Mouse (Mus musculus): ENCODE results near the gene Vwa3b.

Gene Vwa3b

DNA sequence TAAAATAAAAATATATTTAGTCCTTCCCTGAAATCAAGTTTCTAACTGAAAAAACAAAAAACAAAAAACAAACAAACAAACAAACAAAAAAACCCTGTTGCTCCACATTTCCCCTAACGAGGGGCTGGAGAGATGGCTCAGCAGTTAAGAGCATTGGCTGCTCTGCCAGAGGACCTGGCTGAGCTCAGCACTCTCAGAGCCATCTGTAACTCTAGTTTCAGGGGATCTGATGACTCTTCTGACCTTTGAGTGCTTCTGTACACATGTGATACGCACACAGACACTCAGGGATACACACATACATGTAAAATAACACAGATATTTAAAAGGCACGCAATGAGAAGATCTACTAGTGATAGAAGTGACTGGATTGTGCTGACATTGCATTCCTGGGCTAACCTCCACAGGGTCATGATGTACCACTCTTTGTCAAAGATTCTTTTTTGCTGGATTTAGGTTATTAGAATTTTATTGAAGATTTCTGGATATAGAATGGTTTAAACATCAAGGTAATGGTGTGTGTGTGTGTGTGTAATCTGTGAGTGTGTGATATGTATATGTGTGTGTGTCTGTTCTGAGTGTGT lies 14.7 kb upstream of the Vwa3b start:
- no peak for DNase-seq (ENCODE audit: low read depth, low spot score)

DNA sequence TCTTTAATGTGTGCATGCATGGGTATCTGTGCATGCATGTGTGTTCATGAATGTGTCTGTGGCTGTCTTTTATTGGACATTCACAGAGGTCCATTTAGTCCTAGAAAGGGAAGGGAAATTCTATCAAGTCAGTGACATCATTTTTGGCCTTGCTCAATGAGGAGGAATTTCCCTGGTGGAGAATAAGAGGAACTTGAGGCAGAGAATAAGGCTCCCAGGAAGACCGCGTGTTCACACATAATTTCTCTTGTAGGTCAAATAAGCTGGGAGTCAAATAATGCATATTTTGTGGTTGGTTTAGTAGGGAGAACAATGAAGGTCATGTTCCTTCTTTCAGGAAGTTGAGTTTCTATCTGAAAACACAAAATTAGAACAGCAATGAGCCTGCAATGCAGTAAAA lies 13.4 kb upstream of the Vwa3b start:
- DNase-seq (ENCODE audit: low read depth, low spot score), result no peak

DNA sequence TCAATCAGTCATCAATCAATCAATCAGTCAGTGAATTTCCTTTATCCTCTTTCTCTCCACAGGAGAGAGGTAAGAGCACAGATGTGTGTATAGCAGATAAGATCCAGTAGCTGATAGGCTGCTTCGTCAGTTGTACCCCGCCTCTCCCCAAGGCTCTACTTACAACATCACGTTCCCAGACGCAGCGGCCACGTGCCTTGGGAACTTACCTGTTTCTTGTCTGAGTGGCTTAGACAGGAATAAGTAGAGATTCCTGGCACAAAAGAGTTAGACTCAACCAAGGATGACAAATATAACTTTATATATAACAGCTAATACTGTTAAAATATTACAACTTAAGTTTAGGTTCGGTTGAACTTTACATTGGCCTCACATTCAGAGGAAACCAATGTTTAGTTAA lies 12.7 kb upstream of the Vwa3b start:
- no peak for DNase-seq (ENCODE audit: low read depth, low spot score)

DNA sequence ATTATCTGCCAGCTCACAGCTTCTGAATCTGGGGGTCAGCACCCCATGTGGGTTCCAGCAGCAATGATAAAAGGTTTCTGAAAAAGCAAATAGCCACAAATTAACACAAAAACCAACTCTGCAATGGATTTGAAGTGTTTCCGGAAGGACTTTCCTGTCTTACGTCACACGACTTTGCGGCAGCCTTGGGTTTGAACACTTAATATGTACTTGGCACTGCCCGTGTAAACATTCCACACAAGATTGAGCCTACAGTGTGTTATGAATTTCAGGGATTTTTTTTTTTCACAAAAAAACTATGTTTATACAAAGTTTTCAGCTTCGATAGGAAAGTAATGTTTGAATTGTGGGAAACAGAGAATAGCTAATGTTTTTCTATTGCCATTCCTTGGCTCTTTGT lies 7.4 kb upstream of the Vwa3b start:
- DNase-seq (ENCODE audit: low read depth, low spot score), result no peak

DNA sequence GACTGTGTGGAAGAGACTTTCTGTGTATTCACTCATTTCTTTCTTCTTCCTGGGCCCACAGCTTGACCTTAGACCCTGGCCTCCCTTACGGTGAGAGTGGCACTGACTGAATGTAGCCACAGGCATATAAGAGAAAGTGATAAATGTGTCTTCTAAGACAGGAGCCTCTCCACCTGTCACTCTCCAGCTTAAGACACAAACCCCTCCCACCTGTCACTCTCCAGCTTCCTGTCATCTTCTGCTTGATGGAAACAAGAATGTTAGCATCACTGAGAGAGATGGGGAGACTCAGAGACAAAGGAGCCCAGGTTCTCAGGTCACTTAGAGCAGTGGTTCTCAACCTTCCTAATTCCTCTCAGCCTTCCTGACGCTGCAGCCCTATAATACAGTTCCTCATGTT lies 3.7 kb upstream of the Vwa3b start:
- DNase-seq (ENCODE audit: low read depth, low spot score), result no peak

DNA sequence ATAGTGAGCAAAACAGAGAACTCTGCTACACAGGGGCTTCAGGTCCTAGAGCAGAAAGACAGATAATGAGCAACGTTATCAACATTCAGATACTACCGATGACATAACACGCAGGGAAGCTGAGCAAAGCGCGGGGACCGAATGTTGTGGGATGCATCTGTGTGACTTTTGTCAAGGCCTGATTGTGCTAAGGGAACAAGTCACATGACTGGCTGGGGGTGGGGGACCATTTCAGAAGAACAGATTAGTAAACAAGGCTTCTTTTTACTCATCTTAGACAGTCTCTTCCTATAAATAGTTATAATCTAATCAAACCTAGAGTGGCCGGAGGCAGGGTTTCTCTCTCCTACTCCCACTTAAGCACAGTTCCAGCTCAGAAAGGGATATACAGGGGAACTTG lies 1.7 kb upstream of the Vwa3b start:
- no peak for DNase-seq (ENCODE audit: low read depth, low spot score)

DNA sequence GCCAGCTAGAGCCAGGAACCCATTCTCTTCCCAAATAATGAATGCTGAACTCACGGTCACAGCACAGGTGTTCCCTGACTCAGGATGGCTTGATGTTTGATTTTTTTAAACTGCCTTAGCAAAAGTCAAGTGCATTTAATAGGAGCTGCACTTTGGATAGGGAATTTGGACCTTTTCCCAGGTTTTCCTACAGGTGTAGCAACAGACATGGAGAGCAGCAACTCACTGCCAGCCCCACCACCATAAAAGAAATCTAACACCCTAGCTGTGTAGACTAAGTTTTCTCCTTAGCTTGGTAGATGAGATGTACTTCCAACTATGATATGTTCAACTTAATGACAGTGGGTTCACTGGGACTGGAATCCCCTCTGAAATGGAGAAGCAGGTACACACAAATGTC lies 1.0 kb upstream of the Vwa3b start:
- no peak for DNase-seq (ENCODE audit: low read depth, low spot score)

DNA sequence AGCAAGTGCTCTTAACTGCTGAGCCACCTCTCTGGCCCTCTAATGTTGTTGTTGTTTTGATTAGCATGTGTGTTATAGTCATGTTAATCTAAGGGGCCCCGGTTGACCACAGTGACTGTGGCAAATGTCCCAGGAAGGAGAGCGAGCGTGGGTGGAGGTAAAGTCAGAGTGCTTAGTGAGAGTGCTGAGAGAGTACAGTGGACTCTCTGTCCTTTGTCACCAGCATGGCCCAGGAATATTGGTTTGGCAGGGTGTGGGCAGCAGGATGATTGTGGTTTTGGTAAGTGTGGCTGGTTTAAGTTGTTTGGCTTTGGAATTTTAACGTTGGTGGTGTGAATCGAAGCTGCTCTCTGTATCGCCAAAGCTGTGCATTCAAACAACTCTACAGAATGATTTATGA lies 470 bp downstream of the Vwa3b start:
- no peak for DNase-seq (ENCODE audit: low read depth, low spot score)

DNA sequence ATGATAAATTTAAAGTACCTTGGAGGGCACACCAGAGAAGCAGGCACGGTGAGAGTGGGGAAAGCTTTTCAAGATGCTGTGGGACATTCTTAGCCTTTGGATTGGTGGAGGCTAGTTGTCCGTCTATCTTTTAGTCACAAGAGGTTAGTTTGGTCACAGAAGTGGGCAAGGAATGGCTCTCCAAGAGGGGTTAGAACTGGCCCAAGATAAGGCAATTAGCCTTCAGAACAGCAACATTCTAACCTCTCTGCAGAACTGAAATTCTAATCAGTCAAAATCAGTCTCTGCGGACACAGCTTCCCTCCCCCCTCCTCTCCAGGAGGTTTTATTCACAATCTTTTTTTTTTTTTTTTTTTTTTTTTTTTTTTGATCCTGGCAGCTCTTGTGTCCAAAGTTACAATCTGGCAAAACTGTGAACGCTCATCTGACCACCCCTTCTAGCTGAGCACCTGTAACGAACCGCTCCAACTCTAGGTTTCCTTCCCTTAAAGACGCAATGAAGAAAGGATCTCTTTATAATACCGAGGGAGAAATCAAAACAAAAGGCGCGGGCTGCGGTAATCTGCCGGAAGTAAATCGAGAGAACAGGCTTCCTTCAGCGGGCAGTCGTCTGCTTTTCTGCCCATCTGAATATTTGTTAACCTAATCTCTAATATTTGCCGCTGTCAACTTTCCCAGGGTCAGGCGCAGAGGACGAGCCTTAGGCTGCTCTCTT lies 2.2 kb downstream of the Vwa3b start:
- no peak for DNase-seq (ENCODE audit: low read depth, low spot score)

DNA sequence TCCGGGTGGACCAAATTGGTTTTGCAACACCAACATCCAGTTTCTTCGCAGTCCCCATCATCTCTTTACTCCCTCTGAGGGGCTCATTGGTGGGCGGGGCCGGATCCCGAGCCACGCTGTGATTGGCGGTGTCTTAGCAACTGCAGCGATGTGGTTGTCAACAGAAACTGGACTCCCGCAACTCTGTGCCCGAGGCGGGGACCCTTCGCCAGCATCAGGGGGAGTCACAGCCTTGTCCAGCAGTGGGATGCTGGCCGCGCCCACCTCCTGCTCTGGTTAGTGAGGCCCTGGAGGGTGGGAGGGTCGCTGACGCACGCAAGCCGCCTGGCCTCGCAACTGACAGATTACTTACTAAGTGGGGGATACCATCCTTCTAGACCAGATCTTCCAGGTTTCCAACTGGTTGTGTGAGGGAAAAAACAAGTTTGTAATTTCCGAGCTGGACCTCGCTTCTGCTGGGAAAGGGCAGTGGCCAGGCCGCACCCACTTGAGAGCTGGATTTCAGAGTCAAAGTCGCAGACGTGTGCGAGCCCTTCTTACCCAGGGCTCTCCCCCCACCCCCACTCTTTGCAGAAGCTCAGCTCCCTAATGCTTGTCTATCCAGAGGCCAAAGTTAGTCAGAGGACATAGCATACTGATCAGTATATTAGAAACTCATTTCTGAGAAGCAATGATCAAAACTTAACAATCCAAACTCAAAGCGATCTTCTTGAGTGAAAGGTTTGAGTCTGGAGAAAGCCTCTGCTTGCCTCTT lies 2.9 kb downstream of the Vwa3b start:
- peak; percentile 31 for DNase-seq (ENCODE audit: low read depth, low spot score)

DNA sequence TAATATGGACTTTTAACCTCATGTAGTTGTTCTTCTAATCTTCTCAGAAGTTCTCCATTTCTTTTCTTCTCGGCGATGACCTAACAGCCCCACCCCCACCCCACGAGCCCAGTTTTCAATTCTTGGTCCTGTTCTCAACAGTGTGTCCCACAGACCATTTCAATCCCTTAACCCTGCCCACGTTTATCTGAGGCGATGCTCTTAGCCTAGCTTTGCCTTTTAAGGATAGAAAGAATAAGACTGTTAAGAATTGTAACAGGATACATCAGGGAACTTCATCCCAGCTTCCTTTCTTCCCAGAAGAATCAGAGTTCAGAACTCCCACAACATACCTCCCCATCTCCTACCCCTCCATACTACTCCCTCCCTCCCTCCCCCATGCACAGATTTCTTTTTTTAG lies 3.5 kb downstream of the Vwa3b start:
- DNase-seq (ENCODE audit: low read depth, low spot score), result no peak

DNA sequence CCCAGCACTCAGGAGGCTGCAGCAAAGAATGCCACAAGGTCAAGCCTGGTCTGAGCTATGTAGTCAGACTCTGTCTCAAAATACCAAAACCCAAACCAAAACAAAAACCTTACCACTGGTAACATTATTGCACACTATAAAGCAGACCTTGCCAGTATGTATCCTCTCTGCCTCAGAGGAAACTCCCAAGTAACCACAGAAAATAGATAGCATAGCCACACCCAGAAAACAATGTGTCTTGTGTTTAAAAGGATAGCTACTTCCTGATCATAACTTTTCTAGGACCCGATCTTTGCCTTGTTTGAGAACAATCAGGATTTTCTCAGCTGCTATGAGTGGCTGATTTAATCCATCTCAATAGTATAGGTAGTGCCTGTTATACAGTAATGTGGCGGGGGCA lies 4.3 kb downstream of the Vwa3b start:
- no peak for DNase-seq (ENCODE audit: low read depth, low spot score)

DNA sequence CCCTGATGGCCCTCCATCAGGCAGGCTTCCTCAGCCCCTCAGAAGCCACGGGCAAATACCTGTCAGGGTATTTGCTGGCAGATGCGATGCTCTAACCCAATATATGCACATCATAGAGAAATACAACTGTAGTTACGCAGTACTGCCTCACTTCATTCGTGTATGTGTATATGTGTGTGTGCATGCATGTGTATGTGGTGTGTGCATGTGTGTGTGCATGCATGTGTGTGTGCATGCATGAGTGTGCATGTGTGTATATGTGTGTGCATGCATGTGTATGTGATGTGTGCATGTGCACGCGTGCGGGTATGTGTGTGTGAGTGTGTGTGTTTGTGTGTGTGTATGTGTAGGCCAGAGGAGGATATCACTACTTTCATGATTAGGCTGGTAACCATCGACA lies 9.5 kb downstream of the Vwa3b start:
- no peak for DNase-seq (ENCODE audit: low read depth, low spot score)

DNA sequence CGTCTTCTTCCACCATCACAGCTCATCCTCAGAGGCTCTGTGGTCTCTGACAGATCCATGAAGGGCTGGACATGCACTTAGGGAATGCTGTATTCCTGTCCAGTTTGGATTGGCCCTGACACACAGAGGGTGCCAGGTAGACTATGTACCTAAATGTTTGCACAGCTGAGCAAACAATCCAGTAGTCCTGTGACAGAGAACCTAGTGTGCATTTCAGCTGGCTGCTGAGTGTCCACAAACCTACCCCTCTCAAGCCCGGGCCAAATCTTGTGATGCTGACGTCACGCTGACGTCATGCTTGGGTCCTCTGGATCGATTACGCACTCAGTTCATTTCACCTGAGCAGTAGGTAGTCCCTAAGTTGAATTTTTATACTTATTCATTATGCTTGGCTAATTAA lies 14.7 kb downstream of the Vwa3b start:
- DNase-seq (ENCODE audit: low read depth, low spot score), result no peak

DNA sequence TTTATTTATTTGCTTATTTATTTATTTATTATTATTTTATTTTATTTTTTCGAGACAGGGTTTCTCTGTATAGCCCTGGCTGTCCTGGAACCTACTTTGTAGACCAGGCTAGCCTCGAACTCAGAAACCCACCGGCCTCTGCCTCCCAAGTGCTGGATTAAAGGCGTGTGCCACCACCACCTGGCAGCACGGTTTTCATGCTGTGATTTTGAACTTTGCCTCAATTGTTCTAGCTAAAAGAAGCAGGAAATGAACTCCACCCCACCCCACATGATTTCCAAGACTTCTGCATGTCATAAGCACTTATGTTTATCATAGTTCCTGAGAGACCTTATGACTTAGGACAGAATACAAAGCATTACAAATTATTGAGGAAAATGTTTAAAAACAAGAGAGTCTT lies 15.5 kb downstream of the Vwa3b start:
- no peak for DNase-seq (ENCODE audit: low read depth, low spot score)

DNA sequence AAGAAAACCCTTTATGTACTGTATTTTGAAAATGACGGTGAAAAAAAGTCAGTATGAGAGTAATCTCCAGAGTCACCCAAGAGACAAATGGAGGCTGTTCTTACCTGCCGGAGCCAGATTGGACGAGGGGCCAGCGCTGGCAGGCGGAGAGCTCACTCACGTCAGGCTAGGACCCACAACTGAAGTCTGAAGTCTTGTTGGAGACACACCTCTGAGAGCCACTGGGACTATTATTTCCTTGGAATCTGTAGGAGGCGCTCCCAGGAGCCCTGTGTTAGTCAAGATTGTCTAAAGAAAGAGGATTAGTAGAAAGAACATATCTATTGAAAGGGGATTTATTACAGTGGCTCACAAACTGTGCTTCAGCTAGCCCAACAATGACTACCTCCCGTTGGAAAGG lies 16.4 kb downstream of the Vwa3b start:
- DNase-seq (ENCODE audit: low read depth, low spot score), result no peak

DNA sequence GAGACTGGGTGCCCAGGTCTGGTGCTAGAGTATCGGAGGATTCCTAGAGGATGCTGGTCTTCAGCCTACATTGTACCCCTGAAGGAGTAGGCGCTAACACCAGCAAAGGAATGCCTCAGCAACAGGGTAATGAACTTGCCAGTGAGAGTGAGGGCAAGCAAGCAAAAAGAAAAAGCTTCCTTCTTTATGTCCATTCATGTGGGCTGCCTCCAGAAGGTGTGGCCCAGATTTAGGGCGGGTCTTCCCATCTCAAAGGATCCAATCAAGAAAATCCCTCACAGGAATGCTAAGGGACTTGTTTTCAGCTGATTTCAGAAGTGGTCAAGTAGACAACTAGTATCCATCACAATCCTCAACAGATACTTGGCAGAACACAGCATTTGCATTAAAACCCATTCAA lies 16.8 kb downstream of the Vwa3b start:
- DNase-seq (ENCODE audit: low read depth, low spot score), result no peak

DNA sequence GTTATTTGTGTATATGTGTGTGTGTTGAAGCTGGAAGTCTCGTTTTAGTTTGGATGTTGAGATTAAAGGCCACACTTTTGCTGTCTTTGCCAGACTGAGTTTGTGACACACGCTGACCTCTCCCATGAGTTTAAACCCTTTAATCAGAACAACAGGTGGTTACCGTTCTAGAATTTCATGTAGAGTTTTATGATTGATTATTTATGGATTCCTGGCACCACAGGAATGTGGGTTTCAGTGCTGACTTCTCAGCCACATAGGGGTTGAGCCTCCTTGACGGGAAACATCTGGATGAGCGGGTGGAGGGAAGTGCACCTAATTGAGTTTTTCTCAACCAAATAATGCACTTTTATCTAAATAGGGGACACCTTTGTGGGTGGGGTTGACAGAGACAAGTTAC lies 19.1 kb downstream of the Vwa3b start:
- DNase-seq (ENCODE audit: low read depth, low spot score), result no peak

DNA sequence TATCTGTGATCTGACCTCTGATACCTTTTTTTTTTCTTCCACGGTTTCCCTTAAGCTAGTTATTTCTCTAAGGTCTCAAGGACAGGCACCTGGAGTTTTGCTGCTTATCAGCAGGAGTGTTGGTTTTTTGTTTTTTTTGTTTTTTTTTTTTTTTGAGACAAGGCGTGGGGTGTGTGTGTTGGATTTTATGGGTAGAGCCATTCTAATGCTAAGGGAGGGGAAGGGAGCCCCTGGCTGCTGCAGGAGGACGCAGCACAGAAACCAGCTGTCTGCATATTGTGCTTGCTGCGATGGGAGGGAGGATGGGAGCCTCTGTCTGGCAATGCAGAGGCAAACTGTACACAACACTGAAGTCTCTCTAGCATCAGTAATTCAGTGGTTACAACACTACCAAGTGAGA lies 22.8 kb downstream of the Vwa3b start:
- no peak for DNase-seq (ENCODE audit: low read depth, low spot score)

DNA sequence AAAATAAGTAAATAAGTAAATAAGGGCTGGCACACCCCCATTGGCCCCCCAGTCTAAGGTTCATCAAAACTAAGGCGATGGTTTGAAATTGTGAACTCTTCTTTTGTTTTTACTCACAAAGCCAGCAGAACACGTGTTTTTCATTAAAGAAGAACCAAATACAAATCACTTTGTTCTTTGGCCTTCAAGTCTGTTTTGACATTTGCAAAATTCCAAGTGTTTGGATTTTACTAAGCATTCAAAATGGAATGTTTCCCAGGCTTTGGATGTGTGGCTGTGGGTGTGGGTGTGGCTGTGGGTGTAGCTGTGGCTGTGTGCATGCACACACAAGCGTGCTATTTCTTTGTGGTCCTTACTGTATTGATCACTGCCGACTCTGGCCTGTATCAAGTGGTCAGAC lies 27.3 kb downstream of the Vwa3b start:
- no peak for DNase-seq (ENCODE audit: low read depth, low spot score)

DNA sequence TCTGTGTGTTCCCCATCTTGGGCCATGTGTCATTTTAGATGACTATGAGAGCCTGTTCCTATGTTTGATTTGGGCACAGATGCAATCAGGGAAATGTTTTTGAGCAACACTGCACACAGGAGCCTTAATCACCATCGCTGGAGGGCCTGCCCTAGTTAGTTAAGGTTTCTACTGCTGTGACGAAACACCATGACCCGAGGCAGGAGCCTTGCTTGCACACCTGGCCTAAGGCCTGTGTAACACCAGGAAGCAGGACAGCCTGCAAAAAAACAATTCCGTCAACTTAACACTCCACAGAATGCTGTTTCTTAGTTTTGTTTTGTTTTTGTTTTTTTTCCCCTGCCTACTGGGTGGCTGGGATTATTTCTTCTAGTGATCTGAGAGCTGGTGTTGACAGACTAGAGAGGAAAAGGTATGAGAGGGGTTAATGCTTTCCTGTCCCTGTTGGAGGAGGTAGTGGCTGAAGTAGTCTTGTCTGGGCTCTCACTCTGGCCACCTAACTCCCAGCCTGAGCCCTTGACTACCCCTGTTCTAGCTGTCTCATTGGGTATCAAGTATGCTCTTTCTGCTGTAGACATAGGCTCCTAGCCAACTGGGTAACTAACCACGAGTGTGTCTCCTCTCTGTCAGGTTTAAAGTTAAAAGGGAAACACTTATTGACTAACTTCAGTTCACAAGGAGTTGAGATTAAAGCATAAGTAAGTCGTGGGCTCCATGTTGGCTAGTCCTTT lies 30.6 kb downstream of the Vwa3b start:
- DNase-seq (ENCODE audit: low read depth, low spot score), result no peak

DNA sequence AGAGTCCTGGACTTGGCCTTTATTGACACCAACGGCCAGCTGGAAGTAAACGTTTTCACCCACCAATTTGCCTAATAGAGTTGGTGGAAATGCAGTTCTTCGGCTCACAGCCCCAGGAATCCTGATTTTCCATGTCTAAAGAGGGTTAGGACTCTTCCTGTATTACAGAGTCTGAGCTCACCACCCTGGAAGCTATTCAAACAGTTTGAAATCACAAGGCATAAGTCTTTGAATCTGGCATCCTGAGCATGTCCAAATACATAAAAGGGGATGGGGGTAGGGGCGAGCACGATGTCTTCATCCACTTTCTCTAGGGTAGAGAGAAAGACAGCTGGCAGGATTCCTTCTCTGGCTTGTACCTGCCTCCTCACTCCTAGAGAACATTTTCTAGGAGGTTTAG lies 34.5 kb downstream of the Vwa3b start:
- DNase-seq (ENCODE audit: low read depth, low spot score), result no peak

DNA sequence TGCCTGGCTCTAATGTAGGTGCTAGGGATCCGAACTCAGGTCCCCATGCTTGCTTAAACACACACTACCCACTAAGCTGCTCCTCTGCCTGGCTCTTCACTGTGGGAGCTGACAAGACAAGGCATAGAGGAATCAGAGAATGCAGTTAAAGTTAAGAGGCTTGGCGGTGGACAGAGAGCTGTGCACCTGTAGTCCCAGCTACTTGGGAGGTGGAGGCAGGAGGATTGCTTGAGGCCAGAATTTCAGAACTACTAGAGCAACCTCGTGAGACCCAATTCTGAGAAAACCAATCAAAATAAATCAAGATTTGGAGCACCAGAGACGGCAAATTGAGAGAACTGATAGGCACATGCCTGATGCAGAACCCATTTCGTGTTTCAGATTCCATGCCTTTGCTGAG lies 36.7 kb downstream of the Vwa3b start:
- DNase-seq (ENCODE audit: low read depth, low spot score), result no peak
